Mouse (Mus musculus) spleen, postnatal 36 days (tissue): Measurements from ENCODE around the gene Rufy3.

ENCODE experiments used
- DNase-seq, 2 experiments: peaks; one replicate each; pipeline ENCODE4 v3.0.0; 2022; ENCODE audit warnings: low spot score in 2 of 2, mixed read lengths in 1 of 2

Rufy3 gene

GRCm38 (mm10) chr5:88685306-88685705, 120.5 kb downstream of the Rufy3 start:
- no peak for DNase-seq

GRCm38 (mm10) chr5:88685745-88686299, 121.0 kb downstream of the Rufy3 start:
- no peak for DNase-seq

- DNase-seq: no peak
Observed at GRCm38 (mm10) chr5:88687996-88688406, 123.2 kb downstream of the Rufy3 start.

GRCm38 (mm10) chr5:88688583-88689187, 123.8 kb downstream of the Rufy3 start:
- DNase-seq: no peak

GRCm38 (mm10) chr5:88689279-88689938, 124.6 kb downstream of the Rufy3 start:
- DNase-seq: no peak

GRCm38 (mm10) chr5:88690681-88691505, 126.1 kb downstream of the Rufy3 start:
- DNase-seq: no peak

GRCm38 (mm10) chr5:88691506-88692095, 126.8 kb downstream of the Rufy3 start:
- no peak for DNase-seq

- no peak for DNase-seq
Observed at GRCm38 (mm10) chr5:88692586-88692985, 127.7 kb downstream of the Rufy3 start.

- no peak for DNase-seq
Observed at GRCm38 (mm10) chr5:88693057-88693456, 128.2 kb downstream of the Rufy3 start.

GRCm38 (mm10) chr5:88697291-88697690, 132.5 kb downstream of the Rufy3 start:
- DNase-seq: no peak

GRCm38 (mm10) chr5:88699251-88699913, 134.5 kb downstream of the Rufy3 start:
- DNase-seq: no peak
